Mouse (Mus musculus): Measurements from ENCODE around the gene 1700028P14Rik.
A peak's percentile ranks its signal among the peaks of the same experiment; 100 is the strongest.

1700028P14Rik gene

GRCm38 (mm10) chr19:23594950-23595349, 57.7 kb downstream of the 1700028P14Rik start:
- no peak for DNase-seq

- no peak for DNase-seq
Measured at GRCm38 (mm10) chr19:23578606-23579355, 73.8 kb downstream of the 1700028P14Rik start.

- no peak for DNase-seq
Measured at GRCm38 (mm10) chr19:23576685-23577084, 75.9 kb downstream of the 1700028P14Rik start.

GRCm38 (mm10) chr19:23563693-23564092, 88.9 kb downstream of the 1700028P14Rik start:
- no peak for DNase-seq

GRCm38 (mm10) chr19:23562588-23562987, 90.0 kb downstream of the 1700028P14Rik start:
- DNase-seq: no peak

GRCm38 (mm10) chr19:23562061-23562460, 90.6 kb downstream of the 1700028P14Rik start:
- no peak for DNase-seq

GRCm38 (mm10) chr19:23553450-23553849, 99.2 kb downstream of the 1700028P14Rik start:
- DNase-seq: no peak

- DNase-seq: no peak
Measured at GRCm38 (mm10) chr19:23545604-23546003, 107.0 kb downstream of the 1700028P14Rik start.

- DNase-seq: no peak
Measured at GRCm38 (mm10) chr19:23543244-23544004, 109.2 kb downstream of the 1700028P14Rik start.

GRCm38 (mm10) chr19:23542759-23543158, 109.9 kb downstream of the 1700028P14Rik start:
- no peak for DNase-seq

GRCm38 (mm10) chr19:23535700-23536099, 116.9 kb downstream of the 1700028P14Rik start:
- DNase-seq: no peak

- no peak for DNase-seq
Measured at GRCm38 (mm10) chr19:23531899-23532298, 120.7 kb downstream of the 1700028P14Rik start.

GRCm38 (mm10) chr19:23523711-23524110, 128.9 kb downstream of the 1700028P14Rik start:
- DNase-seq: peak; percentile 73 to 77

GRCm38 (mm10) chr19:23521831-23522230, 130.8 kb downstream of the 1700028P14Rik start:
- DNase-seq: no peak

GRCm38 (mm10) chr19:23521071-23521470, 131.5 kb downstream of the 1700028P14Rik start:
- no peak for DNase-seq

GRCm38 (mm10) chr19:23520629-23521028, 132.0 kb downstream of the 1700028P14Rik start:
- DNase-seq: no peak

GRCm38 (mm10) chr19:23518477-23518876, 134.1 kb downstream of the 1700028P14Rik start:
- no peak for DNase-seq

GRCm38 (mm10) chr19:23511303-23511702, 141.3 kb downstream of the 1700028P14Rik start:
- DNase-seq: peak in 1 of 2 experiments; percentile 3

Data from B cell, adult 2 months (primary cell).